Mouse (Mus musculus) E14TG2a.4 (cell line): ENCODE measurements around the gene Fbf1.

Source experiments
- CTCF ChIP-seq: conservative IDR thresholded peaks from 2 replicates; pipeline ENCODE4 v1.5.1; 2014; ENCODE audit warnings: low read length
- NANOG ChIP-seq: IDR thresholded peaks from 2 replicates; pipeline ENCODE4 v1.6.1; 2014; ENCODE audit warnings: borderline replicate concordance, low read length, mixed read lengths
- POU5F1 ChIP-seq: IDR thresholded peaks from 2 replicates; pipeline ENCODE4 v1.6.1; 2014; ENCODE audit warnings: low read length, borderline replicate concordance

- no peak for TF ChIP-seq CTCF
- TF ChIP-seq POU5F1 = no peak
- no peak for TF ChIP-seq NANOG
Observed at GRCm38 (mm10) chr11:116146294-116146985, 21.5 kb downstream of the Fbf1 start.
